Mouse (Mus musculus) lung, postnatal 36 days (tissue): Measurements from ENCODE around the gene Ankfn1.

Source experiments
- DNase-seq: peaks from one replicate; pipeline ENCODE4 v3.0.0; 2022; ENCODE audit warnings: mixed read lengths

Ankfn1 gene

DNA sequence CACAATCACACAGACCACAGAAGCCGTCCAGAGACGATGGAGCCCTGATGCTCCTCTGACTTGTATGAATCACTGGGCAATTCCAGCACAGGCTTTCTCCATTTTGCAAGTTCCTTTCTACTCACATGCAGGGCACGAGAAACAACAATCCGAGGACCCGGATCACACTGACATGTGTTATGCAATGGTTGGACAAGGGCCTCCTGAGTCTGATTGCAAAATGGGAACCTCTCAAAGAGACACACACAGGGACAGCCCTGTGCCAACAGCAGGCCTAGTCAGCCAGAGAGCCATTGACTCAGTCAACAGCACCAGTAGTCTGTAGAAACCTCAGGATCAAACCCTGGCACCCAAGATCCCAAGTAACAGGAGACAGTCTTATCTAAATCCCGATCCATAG is 318.0 kb downstream of the Ankfn1 start:
- DNase-seq, result peak; percentile 64

- DNase-seq, result no peak
Observed at GRCm38 (mm10) chr11:89455647-89456231, 321.7 kb downstream of the Ankfn1 start.

DNA sequence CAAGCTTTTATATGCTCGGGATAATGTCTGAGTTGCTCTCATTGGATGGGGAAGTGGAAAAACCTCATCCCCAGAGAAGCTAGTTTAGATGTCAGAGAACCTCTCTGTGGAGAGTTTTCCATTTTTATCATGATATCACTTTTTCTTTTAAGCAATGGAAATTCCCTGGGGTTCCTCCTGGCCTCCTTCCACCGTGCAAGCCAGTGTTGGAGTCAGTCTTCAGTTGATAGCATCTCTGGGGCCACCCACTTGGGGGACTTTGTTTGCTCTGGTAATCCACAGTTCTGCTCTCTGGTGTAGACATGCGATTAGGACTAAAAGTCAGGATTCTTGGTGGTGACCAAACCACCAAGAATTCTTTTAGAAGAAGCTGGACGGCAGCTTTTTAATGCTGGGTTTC is 322.8 kb downstream of the Ankfn1 start:
- no peak for DNase-seq

- no peak for DNase-seq
Observed at GRCm38 (mm10) chr11:89452862-89453261, 324.6 kb downstream of the Ankfn1 start.

DNA sequence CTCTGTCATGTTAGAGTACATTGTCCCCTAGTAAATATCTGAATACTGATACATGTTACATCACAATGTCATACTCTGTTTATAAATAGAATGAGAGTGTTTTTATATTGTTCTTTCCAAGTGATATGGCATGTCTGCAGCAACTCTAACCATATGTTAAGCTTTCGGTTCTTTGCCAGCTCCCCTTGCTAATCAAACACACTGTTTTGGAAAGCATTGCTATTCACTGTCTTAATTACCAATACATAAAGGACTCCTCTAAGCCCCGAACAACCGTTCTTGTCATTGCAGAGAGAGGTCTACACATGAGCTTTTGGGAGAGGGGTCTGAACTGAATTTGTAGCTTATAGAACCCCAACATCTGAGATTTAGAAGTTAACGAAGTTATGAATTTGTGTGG is 327.0 kb downstream of the Ankfn1 start:
- DNase-seq, result no peak

DNA sequence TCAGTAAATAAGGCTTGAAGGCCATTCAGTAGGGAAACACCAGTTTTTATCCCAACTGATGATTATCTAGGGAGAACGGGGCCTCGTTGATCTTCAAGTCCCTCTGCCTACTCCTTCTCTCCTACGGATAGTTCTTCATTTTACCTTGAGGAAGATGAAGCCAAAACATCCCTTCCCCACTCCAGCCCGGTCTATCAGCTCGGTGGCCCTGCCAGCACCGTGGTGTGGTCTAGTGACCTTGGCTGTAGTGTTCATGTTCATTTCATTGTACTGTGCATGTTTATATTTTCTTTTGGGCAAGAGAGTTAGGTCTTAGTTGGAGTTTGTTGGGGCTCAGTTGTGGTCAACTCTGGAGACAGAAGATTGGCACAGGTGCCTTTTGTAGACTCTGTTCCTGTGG is 328.5 kb downstream of the Ankfn1 start:
- no peak for DNase-seq

GRCm38 (mm10) chr11:89447477-89447876 is 330.0 kb downstream of the Ankfn1 start:
- DNase-seq, result no peak

- DNase-seq, result no peak
Observed at GRCm38 (mm10) chr11:89440566-89440965, 336.9 kb downstream of the Ankfn1 start.

- peak; percentile 48 for DNase-seq
Observed at GRCm38 (mm10) chr11:89424358-89424757, 353.1 kb downstream of the Ankfn1 start.

- DNase-seq, result no peak
Observed at GRCm38 (mm10) chr11:89422637-89423036, 354.8 kb downstream of the Ankfn1 start.

DNA sequence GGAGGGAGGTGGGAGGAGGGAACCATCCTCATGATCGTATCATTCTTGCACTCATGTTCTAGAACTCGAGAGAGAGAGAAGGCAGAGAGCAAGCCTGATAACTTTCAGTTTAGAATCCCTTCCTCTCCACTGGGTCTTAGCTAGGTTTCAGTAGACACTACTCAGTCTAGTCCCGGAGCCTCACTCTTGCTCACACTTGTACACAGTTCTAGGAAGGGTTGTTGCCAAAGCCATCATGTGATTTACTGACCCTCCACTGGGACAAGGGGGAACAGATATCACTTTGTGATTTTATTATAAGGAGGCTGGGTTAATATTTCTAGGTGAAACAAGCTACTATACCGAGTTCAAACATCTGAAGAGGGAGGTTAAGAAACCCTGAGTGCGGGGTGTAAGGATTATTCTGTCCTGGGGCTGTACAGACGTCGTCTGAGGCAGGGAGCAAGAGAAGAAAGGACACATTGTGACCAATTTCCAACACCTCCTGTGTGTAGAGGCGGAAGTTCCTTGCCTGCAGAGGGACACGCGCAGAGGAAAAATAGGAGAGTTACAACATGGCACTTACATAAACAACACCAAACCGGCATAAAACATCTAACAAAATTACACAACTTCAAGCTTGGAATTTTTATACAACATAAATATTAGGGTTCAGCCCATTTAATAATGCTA is 356.6 kb downstream of the Ankfn1 start:
- DNase-seq, result no peak

GRCm38 (mm10) chr11:89419863-89420262 is 357.6 kb downstream of the Ankfn1 start:
- DNase-seq, result no peak

DNA sequence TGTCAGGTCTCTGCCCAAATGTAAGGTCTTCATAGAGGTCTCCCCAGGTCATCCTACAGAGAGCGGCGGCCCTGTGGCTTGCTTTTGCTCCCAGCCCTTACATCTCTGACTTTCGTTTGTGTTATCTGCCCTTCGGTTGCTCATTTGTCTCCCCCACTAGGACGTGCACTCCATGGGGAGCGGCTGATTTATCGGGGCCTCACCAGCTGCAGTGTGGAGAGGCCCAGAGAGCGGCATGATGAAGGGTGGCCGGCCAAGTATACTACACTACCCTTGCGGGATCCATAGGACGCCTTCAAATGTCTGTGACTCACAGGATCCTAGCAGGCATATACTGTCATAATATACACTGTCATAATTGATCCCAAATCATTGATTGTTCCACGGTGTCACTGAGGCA is 358.8 kb downstream of the Ankfn1 start:
- no peak for DNase-seq

DNA sequence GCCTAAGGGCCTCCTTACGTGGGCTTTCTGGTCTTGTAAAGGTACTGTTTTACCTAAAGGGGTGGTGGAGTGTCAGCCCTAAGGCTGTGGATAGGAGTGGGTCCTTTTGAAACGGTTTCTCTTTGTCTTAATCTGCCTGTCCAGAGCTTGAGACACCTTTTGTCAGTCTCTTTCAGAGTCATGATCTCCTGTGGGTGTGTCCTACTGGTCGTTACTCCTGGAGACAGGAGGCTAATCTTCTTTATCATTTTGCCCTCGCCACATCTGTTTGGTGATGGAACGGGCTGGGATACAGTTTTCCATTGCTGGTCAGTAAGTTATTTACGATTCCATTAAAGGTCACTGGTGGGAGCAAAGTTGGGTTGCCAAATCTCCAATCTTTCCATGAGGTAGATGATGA is 360.7 kb downstream of the Ankfn1 start:
- no peak for DNase-seq

GRCm38 (mm10) chr11:89408774-89409173 is 368.7 kb downstream of the Ankfn1 start:
- no peak for DNase-seq

DNA sequence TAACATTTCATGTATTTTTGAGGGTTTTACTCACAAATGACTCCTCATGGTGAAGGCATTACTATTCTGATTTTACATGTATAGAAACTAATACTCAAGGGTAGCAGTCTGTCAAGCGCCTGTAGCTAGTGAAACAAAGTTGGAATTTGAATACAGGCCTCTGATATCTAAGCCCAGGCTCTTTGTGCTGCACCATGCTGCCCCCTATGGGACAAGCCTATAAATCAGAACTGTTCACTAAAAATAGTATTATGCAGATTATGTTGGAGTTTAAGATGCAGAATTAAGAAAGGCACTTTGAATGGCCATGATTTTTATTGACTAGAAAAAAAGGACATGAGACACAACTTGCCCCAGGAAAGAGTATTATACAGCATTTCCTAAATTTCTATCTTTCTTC is 373.0 kb downstream of the Ankfn1 start:
- DNase-seq, result peak; percentile 6

GRCm38 (mm10) chr11:89403436-89403835 is 374.0 kb downstream of the Ankfn1 start:
- no peak for DNase-seq

DNA sequence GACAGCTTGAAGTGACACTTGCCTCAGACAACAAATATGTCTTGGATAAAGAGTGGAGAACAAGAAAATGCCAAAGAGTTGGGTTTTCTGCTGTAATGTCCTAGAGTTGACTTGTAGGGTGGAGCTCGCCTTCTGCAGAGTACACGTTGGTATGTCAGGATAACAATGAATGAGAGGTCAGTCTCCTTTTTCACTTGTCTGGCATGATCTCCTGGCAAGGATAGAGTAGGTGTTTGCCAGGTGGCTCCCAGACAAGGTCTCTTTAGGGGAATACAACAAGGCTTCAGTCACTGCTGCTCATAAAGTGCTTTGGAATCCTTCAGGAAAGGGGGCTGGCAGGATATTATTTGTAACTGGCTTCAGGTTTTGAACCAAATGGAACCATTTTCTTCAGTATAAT is 388.6 kb downstream of the Ankfn1 start:
- no peak for DNase-seq

DNA sequence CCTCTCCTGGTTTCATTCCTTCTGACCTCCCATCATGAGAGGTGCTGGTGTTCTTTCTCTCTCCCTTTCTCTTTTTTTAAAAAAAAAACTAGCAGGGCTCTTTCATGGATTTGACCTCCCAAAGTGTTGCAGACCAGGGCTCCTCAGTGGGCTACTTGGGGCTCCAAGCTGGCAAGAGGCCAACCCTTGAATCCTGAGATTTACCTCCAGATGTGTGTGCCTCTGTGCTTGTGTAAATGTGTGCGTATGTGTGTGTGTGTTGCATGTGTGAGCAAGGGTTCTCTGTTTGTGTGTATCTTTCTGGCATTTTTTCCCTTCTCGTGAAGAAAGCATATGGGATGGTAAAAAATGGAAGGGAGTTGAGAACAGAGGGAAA is 394.8 kb downstream of the Ankfn1 start:
- no peak for DNase-seq

- no peak for DNase-seq
Observed at GRCm38 (mm10) chr11:89381782-89382633, 395.4 kb downstream of the Ankfn1 start.

DNA sequence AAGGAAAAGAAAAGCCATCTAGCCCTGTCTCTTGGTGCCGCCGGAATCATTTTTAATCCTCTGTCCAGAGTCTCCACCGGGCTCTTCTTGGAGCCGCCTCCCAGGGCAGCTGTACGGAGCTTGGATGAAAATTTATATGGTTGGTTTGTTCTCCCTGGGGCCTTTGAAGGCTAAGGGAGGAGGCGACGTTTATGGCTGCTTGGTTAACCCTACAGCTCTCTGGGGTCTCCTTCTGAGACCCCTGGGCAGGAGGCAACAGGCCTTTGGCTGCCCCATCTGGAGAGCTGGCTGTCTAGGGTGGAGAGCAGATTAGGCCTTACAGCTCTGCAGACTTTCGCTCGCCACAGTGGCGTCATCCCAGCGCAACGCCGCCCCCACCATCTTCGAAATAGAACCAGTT is 406.5 kb downstream of the Ankfn1 start:
- no peak for DNase-seq

DNA sequence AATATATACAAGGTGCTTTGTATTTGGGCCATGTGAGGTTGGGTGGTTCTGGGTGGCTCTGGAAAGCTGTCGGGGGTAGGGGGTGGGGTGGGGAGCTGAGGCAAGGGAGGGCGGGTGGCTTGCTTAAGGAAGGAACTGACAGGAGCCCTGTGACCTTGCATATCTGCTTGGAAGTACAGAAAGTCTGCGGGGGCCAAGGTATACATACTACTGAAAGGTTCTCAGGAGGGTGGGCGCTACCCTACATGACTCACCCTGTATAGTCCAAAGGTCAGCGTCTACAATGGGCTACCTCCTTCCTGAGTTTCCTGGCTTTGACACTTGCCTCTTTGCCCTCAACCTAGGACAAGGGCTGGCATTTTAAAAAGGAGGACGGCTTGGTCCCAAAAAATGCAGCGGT is 407.1 kb downstream of the Ankfn1 start:
- no peak for DNase-seq

DNA sequence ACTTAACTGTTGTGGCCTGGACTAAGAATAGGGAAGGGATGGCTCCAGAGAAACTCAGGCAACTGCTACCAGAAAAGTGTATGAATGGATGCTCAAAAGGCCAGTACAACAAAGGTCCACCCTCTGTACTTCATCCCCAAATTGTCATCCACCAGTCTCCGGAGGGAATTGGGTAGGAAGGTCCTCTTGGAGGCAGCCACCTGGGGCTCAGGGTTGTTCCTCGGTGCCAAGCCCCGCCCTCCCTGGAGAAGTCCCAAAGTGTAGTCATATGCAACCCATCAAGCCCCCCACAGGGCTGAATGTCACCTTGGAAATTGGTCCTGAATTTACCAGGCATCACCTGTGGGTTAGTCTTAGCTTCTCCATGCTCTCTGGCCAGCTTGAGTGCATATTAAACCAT is 413.5 kb downstream of the Ankfn1 start:
- no peak for DNase-seq

DNA sequence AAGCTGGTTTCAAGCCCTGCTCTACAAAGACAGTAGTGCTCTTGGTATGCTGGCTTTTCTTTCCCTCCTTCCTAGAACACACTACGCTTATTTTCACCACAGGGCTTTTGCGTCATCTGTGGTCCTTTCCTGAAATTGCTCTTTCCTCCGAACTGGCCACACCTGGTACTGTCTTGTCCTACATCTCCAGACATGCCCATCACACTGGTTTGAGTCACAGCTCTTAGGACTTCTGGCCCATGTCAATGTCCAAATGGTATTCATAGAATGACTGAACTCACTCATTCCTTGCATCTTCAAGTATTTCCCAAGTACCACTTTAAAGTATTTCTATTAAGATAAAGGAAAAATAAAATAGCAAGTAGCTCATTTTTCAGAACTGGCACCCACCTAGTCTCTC is 416.6 kb downstream of the Ankfn1 start:
- DNase-seq, result no peak
